Mouse (Mus musculus) forebrain, embryonic 11.5 days (tissue): Measurements from ENCODE around the gene Bfar. TPM values are rescaled to one million over a fixed set of nuclear protein-coding genes. Genes with fewer than 3 reads are reported as not detected.
"Not testable (repeated sequence)": the region's sequence is repeated elsewhere in the genome, so short reads cannot be mapped to it uniquely, and the experiment has no call there.

Experiments
- ATAC-seq: fragments of 200-750 bp; cut with Nextera tagmentation; replicated peaks from 2 replicates; pipeline ENCODE4 v1.8.0; 2017; ENCODE audit warnings: moderate TSS enrichment; ENCODE audit not compliant: low FRiP score
- DNase-seq: peaks from one replicate; pipeline ENCODE4 v3.0.0-alpha.2; 2017; ENCODE audit warnings: low spot score
- H3K27ac ChIP-seq: fragments of 300-500 bp; sonication (generic); 2 replicates; pipeline ENCODE4 v1.5.1; 2014; ENCODE audit warnings: low read depth, low read length
- H3K27me3 ChIP-seq: fragments of 300-500 bp; sonication (generic); 2 replicates; pipeline ENCODE4 v1.6.1; 2014; ENCODE audit warnings: mild to moderate bottlenecking, low read length, mixed read lengths; ENCODE audit not compliant: control insufficient read depth, insufficient read depth
- H3K36me3 ChIP-seq: fragments of 300-500 bp; sonication (generic); 2 replicates; pipeline ENCODE4 v1.6.1; 2014; ENCODE audit warnings: mild to moderate bottlenecking, low read length, moderate library complexity, mixed read lengths; ENCODE audit not compliant: control insufficient read depth, insufficient read depth
- H3K4me1 ChIP-seq: fragments of 300-500 bp; sonication (generic); replicated peaks from 2 replicates; pipeline ENCODE4 v1.6.1; 2014; ENCODE audit warnings: low read length, mixed read lengths; ENCODE audit not compliant: control insufficient read depth, insufficient read depth
- H3K4me2 ChIP-seq: fragments of 300-500 bp; sonication (generic); 2 replicates; pipeline ENCODE4 v1.6.1; 2014; ENCODE audit warnings: low read depth, mild to moderate bottlenecking, low read length, moderate library complexity, mixed read lengths; ENCODE audit not compliant: severe bottlenecking
- H3K4me3 ChIP-seq: fragments of 300-500 bp; sonication (generic); 2 replicates; pipeline ENCODE4 v1.5.1; 2014; ENCODE audit warnings: low read depth, low read length
- H3K9ac ChIP-seq: fragments of 300-500 bp; sonication (generic); 2 replicates; pipeline ENCODE4 v1.6.1; 2014; ENCODE audit warnings: low read length
- H3K9me3 ChIP-seq: fragments of 300-500 bp; sonication (generic); 2 replicates; pipeline ENCODE4 v1.6.1; 2016; ENCODE audit warnings: low read length, mixed read lengths; ENCODE audit not compliant: control insufficient read depth
- whole genome bisulfite sequencing: fragments of 180-500 bp; shearing (Covaris S2); extraction: QIAGEN DNeasy Blood & Tissue Kit; methylation state at CpG from one replicate; pipeline ENCODE4 v1.1.7; 2014; 5-methylcytosine and 5-hydroxymethylcytosine counted together
- polyA plus RNA-seq: library from polyadenylated mRNA; unstranded; fragments of >200 nt; fragmentation: Nextera tagmentation; extraction: Ambion mirVana; gene quantifications from 2 replicates; pipeline ENCODE4 v1.2.1, GENCODE M21; 2014

Bfar gene
- 41.2 and 48.4 TPM in 2 replicates for polyA plus RNA-seq

GRCm38 (mm10) chr16:13671685-13672385 is at the start of gene Bfar, which contains the start of gene 3110001I22Rik:
TSS of gene Bfar (plus strand) at chr16:13671858.
TSS of gene 3110001I22Rik (plus strand) at chr16:13671929.
- Histone ChIP-seq H3K27ac (peak within 1 kb of the TSS; percentile 51; the same call in 1 of the 2 replicates), H3K4me2 (peak within 1 kb of the TSS; percentile 85), H3K9me3 (no peaks in the 10 kb centered on the region), H3K27me3 (no peaks in the 10 kb centered on the region), H3K4me1 (peaks cover 7% of the 10 kb centered on the region; the same call in 1 of the 2 replicates), H3K36me3 (no peaks in the 10 kb centered on the region), H3K9ac (peak within 1 kb of the TSS; percentile 85), H3K4me3 (peak within 1 kb of the TSS; percentile 88)
- WGBS = 0% methylated on average over 53 of the region's 54 CpGs
- DNase-seq = peak; percentile 95
- ATAC-seq = peak; percentile 93

GRCm38 (mm10) chr16:13628345-13628744 is 43.3 kb upstream of the Bfar start:
- H3K9me3 ChIP-seq = no peaks in the 10 kb centered on the region
- H3K4me1 ChIP-seq = no peaks in the 10 kb centered on the region
- no peak for ATAC-seq
- H3K4me3 ChIP-seq = no peak overlapping the region
- H3K27ac ChIP-seq = no peak overlapping the region
- no peaks in the 10 kb centered on the region for H3K27me3 ChIP-seq
- no peak overlapping the region for H3K4me2 ChIP-seq
- WGBS = 53% methylated on average over 5 of the region's 5 CpGs
- H3K36me3 ChIP-seq = no peaks in the 10 kb centered on the region; the same call in 1 of the 2 replicates
- DNase-seq = no peak
- H3K9ac ChIP-seq = no peak overlapping the region

GRCm38 (mm10) chr16:13638198-13638597 is 33.5 kb upstream of the Bfar start:
- not testable (repeated sequence) for H3K27me3 ChIP-seq, ATAC-seq, H3K9ac ChIP-seq, H3K4me2 ChIP-seq, H3K4me3 ChIP-seq, H3K4me1 ChIP-seq, DNase-seq, H3K9me3 ChIP-seq, H3K27ac ChIP-seq, H3K36me3 ChIP-seq
- 47% methylated on average over 2 of the region's 2 CpGs for WGBS

- H3K27ac ChIP-seq = no peak overlapping the region
- no peak overlapping the region for H3K4me3 ChIP-seq
- no peak for DNase-seq
- no peaks in the 10 kb centered on the region for H3K27me3 ChIP-seq
- ATAC-seq = no peak
- H3K4me2 ChIP-seq = no peak overlapping the region
- H3K36me3 ChIP-seq = no peaks in the 10 kb centered on the region; the same call in 1 of the 2 replicates
- H3K9ac ChIP-seq = no peak overlapping the region
- WGBS = 88% methylated on average over 5 of the region's 5 CpGs
- no peaks in the 10 kb centered on the region for H3K9me3 ChIP-seq
- no peaks in the 10 kb centered on the region for H3K4me1 ChIP-seq
Observed at GRCm38 (mm10) chr16:13639508-13639907, 32.1 kb upstream of the Bfar start.

GRCm38 (mm10) chr16:13640064-13640463 is 31.6 kb upstream of the Bfar start:
- Histone ChIP-seq H3K27ac (no peak overlapping the region), H3K36me3 (no peaks in the 10 kb centered on the region; the same call in 1 of the 2 replicates), H3K27me3 (no peaks in the 10 kb centered on the region), H3K4me3 (no peak overlapping the region), H3K4me1 (no peaks in the 10 kb centered on the region), H3K4me2 (no peak overlapping the region), H3K9me3 (no peaks in the 10 kb centered on the region), H3K9ac (no peak overlapping the region)
- WGBS = 78% methylated on average over 7 of the region's 7 CpGs
- ATAC-seq (no peak), DNase-seq (no peak)

- no peaks in the 10 kb centered on the region; the same call in 1 of the 2 replicates for H3K36me3 ChIP-seq
- H3K4me3 ChIP-seq = no peak overlapping the region
- 96% methylated on average over 3 of the region's 3 CpGs for WGBS
- no peak overlapping the region for H3K9ac ChIP-seq
- H3K4me1 ChIP-seq = no peaks in the 10 kb centered on the region
- no peak overlapping the region for H3K4me2 ChIP-seq
- H3K9me3 ChIP-seq = no peaks in the 10 kb centered on the region
- H3K27ac ChIP-seq = no peak overlapping the region
- ATAC-seq (no peak), DNase-seq (no peak)
- no peaks in the 10 kb centered on the region for H3K27me3 ChIP-seq
Observed at GRCm38 (mm10) chr16:13644474-13644873, 27.2 kb upstream of the Bfar start.

- ATAC-seq (no peak), DNase-seq (no peak)
- whole genome bisulfite sequencing = 91% methylated on average over 4 of the region's 4 CpGs
- Histone ChIP-seq H3K4me1 (no peaks in the 10 kb centered on the region), H3K4me2 (no peak overlapping the region), H3K4me3 (no peak overlapping the region), H3K9ac (no peak overlapping the region), H3K27ac (no peak overlapping the region), H3K9me3 (no peaks in the 10 kb centered on the region), H3K27me3 (no peaks in the 10 kb centered on the region), H3K36me3 (no peaks in the 10 kb centered on the region; the same call in 1 of the 2 replicates)
Observed at GRCm38 (mm10) chr16:13645930-13646329, 25.7 kb upstream of the Bfar start.

GRCm38 (mm10) chr16:13658886-13659285 is 12.8 kb upstream of the Bfar start:
- WGBS = 93% methylated on average over 3 of the region's 3 CpGs

GRCm38 (mm10) chr16:13660736-13661135 is 10.9 kb upstream of the Bfar start:
- Histone ChIP-seq H3K27me3 (no peaks in the 10 kb centered on the region), H3K27ac (no peak overlapping the region), H3K4me2 (no peak overlapping the region), H3K4me1 (no peaks in the 10 kb centered on the region), H3K9ac (no peak overlapping the region), H3K9me3 (no peaks in the 10 kb centered on the region), H3K4me3 (no peak overlapping the region), H3K36me3 (no peaks in the 10 kb centered on the region; the same call in 1 of the 2 replicates)
- ATAC-seq = no peak
- no peak for DNase-seq
- 92% methylated on average over 9 of the region's 9 CpGs for WGBS

More at GRCm38 (mm10) chr16:13658886-13659285, 12.8 kb upstream of the Bfar start:
- no peak overlapping the region for H3K4me3 ChIP-seq
- DNase-seq = no peak
- H3K4me1 ChIP-seq = no peaks in the 10 kb centered on the region
- no peak overlapping the region for H3K27ac ChIP-seq
- no peaks in the 10 kb centered on the region; the same call in 1 of the 2 replicates for H3K36me3 ChIP-seq
- no peaks in the 10 kb centered on the region for H3K27me3 ChIP-seq
- H3K9ac ChIP-seq = no peak overlapping the region
- no peak overlapping the region for H3K4me2 ChIP-seq
- no peaks in the 10 kb centered on the region for H3K9me3 ChIP-seq
- no peak for ATAC-seq
